Mouse (Mus musculus): ENCODE measurements around the gene Chchd6. TPM values are rescaled to one million over a fixed set of nuclear protein-coding genes. Genes with fewer than 3 reads are reported as not detected.

Gene Chchd6
- 42.7 and 44.0 TPM in 2 replicates for polyA plus RNA-seq (2015; fragmentation: Nextera tagmentation; extraction: Ambion mirVana)

DNA sequence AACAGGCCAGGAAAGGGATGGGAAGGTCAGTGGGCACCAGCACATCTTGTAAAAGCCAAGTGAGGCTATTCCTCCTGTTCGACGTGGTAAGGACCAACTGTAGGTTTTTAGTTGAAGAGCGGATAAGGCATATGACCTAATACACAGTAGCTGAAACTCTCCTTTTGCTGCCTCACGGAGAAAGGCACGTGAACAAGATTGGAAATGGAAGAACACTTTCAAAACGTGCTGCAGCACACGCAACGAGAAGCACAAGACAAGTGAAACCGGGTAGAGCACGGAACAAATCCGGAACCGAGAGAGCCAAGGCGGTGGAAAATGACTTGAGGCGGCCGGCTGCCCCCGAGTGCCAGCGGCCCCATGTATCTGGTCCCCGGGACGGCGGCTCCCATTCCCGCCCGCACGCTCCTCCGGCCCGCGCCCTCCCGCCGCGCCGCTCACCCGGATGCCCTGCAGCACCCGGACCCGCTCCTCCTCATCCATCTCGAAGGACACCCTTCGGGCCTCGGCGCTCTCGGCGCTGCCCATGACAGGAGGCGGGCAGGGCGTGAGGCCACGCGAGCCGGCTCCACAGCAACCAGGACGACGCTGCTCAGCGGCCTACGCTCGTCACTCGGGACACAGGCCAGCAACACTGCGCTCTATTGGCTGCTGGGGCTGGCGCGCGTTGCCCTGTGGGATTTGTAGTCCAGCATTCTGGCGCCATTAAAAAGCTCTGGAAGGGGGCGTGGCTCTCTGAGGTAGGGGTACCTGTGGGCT is at the start of gene Chchd6:
TSS of gene Chchd6 (minus strand) at position 635 of the 759 bp plus-strand sequence.
- WGBS: under 1% methylated on average over 56 of the region's 56 CpGs

DNA sequence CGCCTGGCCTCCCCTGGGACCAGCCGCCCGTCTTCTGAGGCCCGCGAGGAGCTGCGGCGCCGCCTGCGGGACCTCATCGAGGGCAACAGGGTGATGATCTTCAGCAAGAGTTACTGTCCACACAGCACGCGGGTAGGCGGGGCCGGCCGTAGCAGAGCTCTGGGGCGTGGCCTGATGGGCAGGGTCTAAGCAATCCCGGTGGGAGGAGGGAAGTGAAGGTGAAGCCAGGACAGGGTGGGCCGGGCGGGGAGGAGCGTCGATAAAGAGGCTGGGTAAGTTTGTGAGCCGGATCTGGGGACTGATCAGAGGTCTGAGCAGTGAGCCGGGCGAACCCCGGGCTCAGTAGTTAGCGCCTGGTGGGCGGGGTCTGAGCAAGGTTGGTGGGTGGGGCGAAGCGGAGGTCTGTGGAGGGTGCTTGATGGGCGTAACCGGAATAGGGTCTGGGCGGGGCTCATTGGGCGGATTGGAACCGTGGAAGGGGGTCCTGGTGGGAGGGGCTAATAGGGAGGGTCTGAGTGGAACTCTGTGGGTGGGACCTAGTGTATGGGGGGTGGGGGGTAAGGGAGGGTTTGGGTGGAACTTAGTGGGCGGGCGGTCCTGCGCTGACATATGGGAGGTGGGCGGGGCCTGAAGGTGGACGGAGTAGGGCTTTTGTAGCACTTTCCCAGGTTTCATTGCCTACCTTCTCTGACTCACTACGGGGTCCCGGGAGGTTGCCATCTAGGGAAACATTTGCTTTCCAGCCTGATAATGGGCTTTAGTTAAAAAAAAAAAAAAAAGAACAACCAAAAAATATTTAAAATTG is 49.0 kb upstream of the Chchd6 start:
- Histone ChIP-seq H3K27me3 (replicated peaks) (no peaks in the 10 kb centered on the region), H3K9me3 (no peaks in the 10 kb centered on the region), H3K4me3 (replicated peaks) (peak overlapping the region; percentile 76), H3K4me1 (0 out of 2 replicates have a peak, but pooled peaks cover 7% of the 10 kb centered on the region), H3K36me3 (no peaks in the 10 kb centered on the region), H3K9ac (peak overlapping the region; percentile 44), H3K4me2 (peak overlapping the region; percentile 97), H3K27ac (peak overlapping the region; percentile 95)
- WGBS: under 1% methylated on average over 39 of the region's 41 CpGs
- peak; percentile 94 for ATAC-seq (ENCODE audit: insufficient read depth, low FRiP score, low read depth)

More for the DNA sequence above, at the start of gene Chchd6:
- Histone ChIP-seq H3K27me3 (replicated peaks) (no peaks in the 10 kb centered on the region), H3K4me1 (peaks cover 2% of the 10 kb centered on the region; the same call in 1 of the 2 replicates), H3K4me2 (peak within 1 kb of the TSS; percentile 84), H3K27ac (peak within 1 kb of the TSS; percentile 21; the same call in 1 of the 2 replicates), H3K4me3 (replicated peaks) (peak within 1 kb of the TSS; percentile 83), H3K9ac (peak within 1 kb of the TSS; percentile 71), H3K9me3 (no peaks in the 10 kb centered on the region), H3K36me3 (no peaks in the 10 kb centered on the region)
- ATAC-seq (ENCODE audit: insufficient read depth, low FRiP score, low read depth): peak; percentile 100

DNA sequence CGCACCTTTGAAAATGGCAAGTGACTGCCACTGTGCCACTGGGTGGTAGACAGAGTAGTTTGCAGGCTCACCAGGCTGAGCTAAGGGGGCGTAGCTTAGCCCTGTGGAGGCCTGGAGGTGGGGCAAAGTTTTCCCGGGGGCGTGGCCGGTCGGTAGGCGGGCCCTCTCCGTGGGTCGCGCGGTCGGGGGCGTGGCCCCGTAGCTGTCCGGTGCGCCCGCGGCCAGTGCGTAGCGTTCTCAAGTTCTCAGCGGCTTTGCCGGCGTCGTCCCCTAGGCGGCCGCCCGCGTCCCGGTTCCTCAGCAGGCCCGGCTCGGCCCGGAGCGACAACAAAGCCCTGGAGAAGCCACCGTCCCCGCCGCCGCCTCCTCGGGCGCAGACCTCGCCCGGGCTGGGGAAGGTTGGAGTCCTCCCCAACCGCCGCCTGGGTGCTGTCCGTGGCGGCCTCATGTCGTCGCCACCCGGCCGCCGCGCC is 48.4 kb upstream of the Chchd6 start, which contains the start of gene Txnrd3:
TSS of gene Txnrd3 (plus strand) at position 191 of the 473 bp plus-strand sequence.
- Histone ChIP-seq H3K36me3 (no peaks in the 10 kb centered on the region), H3K9me3 (no peaks in the 10 kb centered on the region), H3K9ac (peak within 1 kb of the TSS; percentile 44), H3K27me3 (replicated peaks) (no peaks in the 10 kb centered on the region), H3K4me3 (replicated peaks) (peak within 1 kb of the TSS; percentile 76), H3K4me2 (peak within 1 kb of the TSS; percentile 97), H3K4me1 (0 out of 2 replicates have a peak, but pooled peaks cover 7% of the 10 kb centered on the region), H3K27ac (peak within 1 kb of the TSS; percentile 95)
- ATAC-seq (ENCODE audit: insufficient read depth, low FRiP score, low read depth): peak; percentile 89
- under 1% methylated on average over 45 of the region's 51 CpGs for WGBS

DNA sequence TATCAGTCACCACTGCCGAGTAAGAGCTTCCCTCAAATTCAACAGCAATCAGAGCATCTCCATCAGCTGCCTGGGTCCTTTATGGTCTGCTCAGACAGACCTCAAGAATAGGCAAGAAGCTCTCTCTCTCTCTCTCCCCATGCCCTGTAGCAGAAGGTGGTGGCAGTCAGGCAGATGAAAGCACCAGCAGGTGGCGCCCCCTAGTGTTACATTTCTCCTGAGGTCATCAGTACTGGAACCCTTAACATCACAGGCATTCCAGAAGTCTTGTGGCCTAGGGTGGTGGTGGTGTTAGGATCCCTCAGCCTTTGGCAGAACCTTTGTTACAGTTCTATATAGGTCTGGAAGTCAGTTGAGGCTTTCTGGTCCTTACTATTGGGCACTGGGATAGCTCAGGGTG is 43.6 kb upstream of the Chchd6 start:
- whole genome bisulfite sequencing: 42% methylated on average over 2 of the region's 2 CpGs
- 0 out of 2 replicates have a peak, but pooled peaks cover 7% of the 10 kb centered on the region for H3K4me1 ChIP-seq
- no peak overlapping the region for H3K4me3 ChIP-seq (replicated peaks)
- no peaks in the 10 kb centered on the region for H3K9me3 ChIP-seq
- ATAC-seq (ENCODE audit: insufficient read depth, low FRiP score, low read depth): no peak
- H3K9ac ChIP-seq: no peak overlapping the region
- H3K27ac ChIP-seq: no peak overlapping the region
- no peak overlapping the region for H3K4me2 ChIP-seq
- no peaks in the 10 kb centered on the region for H3K27me3 ChIP-seq (replicated peaks)
- H3K36me3 ChIP-seq: no peaks in the 10 kb centered on the region

DNA sequence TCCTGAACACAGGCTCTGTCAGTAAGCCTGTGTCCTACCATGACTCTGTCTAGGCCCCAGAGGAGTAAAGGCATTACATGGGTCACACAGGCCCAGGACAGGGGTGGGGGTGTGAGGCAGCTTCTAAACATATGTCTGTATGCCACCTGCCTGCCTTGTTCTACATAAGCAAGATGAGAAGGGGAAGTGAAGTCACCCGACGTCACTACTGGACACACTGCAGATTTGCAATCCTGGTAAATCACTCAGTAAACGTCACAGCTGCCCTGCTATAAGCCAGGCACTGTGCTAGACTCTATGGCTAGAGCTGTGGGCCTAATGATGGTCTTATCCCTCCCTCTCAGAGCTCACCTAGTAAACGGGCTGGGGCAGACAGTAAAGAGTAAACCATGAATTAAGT is 42.5 kb upstream of the Chchd6 start:
- H3K9ac ChIP-seq: no peak overlapping the region
- H3K36me3 ChIP-seq: no peaks in the 10 kb centered on the region
- H3K9me3 ChIP-seq: no peaks in the 10 kb centered on the region
- ATAC-seq (ENCODE audit: insufficient read depth, low FRiP score, low read depth): no peak
- no peaks in the 10 kb centered on the region for H3K27me3 ChIP-seq (replicated peaks)
- H3K4me1 ChIP-seq: 0 out of 2 replicates have a peak, but pooled peaks cover 3% of the 10 kb centered on the region
- no peak overlapping the region for H3K4me3 ChIP-seq (replicated peaks)
- 60% methylated on average over 4 of the region's 4 CpGs for WGBS
- H3K27ac ChIP-seq: no peak overlapping the region
- H3K4me2 ChIP-seq: no peak overlapping the region

DNA sequence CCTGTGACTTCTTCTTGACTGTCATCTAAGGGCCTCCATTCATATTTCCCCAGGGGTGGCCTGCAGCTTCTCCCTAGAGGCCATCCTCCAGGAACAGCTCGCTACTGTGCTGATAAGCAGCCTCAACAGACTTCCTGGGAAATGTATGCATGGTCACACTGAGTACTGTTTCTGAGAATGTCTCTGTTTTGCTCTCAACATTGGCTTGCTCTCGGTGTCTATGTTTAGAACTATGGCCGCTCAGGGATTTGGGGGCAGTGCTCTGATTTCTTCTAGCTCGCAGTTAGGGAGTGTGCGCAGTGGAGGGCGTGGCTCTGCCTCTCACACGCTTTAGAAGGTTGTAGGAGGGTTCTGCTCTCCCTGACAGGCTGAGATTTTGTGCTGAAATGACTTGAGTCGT is 38.9 kb upstream of the Chchd6 start:
- Histone ChIP-seq H3K27ac (no peak overlapping the region), H3K27me3 (replicated peaks) (no peaks in the 10 kb centered on the region), H3K4me2 (no peak overlapping the region), H3K4me1 (peaks cover 4% of the 10 kb centered on the region; the same call in 1 of the 2 replicates), H3K4me3 (replicated peaks) (no peak overlapping the region), H3K9ac (no peak overlapping the region), H3K9me3 (no peaks in the 10 kb centered on the region), H3K36me3 (no peaks in the 10 kb centered on the region)
- no peak for ATAC-seq (ENCODE audit: insufficient read depth, low FRiP score, low read depth)
- WGBS: 28% methylated on average over 8 of the region's 8 CpGs

DNA sequence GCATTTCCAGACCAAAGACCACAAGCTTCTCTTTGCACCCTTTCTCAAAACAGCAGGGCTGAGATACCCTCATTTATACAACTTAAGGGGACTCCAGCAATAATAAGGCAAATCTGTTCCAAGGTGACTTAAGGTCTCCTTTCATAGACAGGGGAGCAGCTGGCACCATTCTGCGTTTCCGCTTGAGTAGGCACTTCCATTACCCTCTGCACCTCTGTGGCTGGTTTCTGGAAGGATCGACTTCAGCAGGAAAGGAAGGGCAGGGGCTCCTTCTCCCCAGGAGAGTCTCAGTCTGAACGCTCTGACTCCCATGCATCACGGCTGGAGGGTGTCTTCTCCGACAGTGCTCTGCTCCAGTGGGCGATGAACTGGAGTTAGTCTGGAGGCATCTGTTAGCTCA is 37.7 kb upstream of the Chchd6 start:
- Histone ChIP-seq H3K9me3 (no peaks in the 10 kb centered on the region), H3K4me2 (no peak overlapping the region), H3K4me3 (replicated peaks) (no peak overlapping the region), H3K9ac (no peak overlapping the region), H3K27me3 (replicated peaks) (no peaks in the 10 kb centered on the region), H3K4me1 (peaks cover 4% of the 10 kb centered on the region; the same call in 1 of the 2 replicates), H3K27ac (no peak overlapping the region), H3K36me3 (no peaks in the 10 kb centered on the region)
- 80% methylated on average over 7 of the region's 7 CpGs for WGBS
- no peak for ATAC-seq (ENCODE audit: insufficient read depth, low FRiP score, low read depth)

DNA sequence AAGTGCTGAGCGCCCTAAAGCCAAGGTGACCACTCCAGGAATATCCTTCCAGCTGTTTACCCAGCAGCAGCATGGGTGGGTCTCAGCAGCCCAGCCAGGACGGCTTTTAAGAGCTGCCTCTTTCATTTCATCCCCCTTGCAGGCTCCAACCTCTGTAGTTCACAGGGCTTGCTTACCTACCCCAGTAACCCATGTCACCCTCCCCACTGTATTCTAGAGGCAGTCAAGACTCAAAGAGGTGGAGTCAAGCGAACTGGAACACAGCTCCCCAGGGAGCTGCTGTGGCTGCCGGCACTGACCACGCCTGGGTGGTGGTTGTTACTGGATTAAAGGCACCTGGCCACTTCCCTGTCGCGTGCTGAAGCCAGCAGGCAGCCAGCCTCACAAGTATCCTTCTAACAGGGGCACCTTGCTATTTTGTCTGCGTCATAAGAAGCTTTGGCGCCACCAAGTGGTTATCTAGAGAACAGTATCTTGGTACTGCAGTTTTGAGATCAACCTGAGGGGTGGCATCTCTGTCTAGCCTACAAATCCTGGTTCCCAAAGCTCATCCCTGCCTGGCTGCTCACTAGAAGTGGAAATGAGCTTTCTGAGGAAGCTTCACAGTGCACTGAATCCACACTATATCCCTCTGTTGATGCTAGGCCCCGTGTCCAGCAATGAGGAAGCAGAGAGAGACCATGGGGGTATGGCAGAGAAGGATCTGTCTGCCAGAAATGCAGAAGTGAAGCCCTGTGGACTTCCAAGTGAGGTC is 36.5 kb upstream of the Chchd6 start:
- H3K27ac ChIP-seq: no peak overlapping the region
- H3K27me3 ChIP-seq (replicated peaks): no peaks in the 10 kb centered on the region
- H3K9me3 ChIP-seq: no peaks in the 10 kb centered on the region
- 11% methylated on average over 10 of the region's 10 CpGs for WGBS
- no peaks in the 10 kb centered on the region for H3K36me3 ChIP-seq
- no peak overlapping the region for H3K9ac ChIP-seq
- H3K4me2 ChIP-seq: peak overlapping the region; percentile 37
- no peak overlapping the region for H3K4me3 ChIP-seq (replicated peaks)
- peak; percentile 64 for ATAC-seq (ENCODE audit: insufficient read depth, low FRiP score, low read depth)
- H3K4me1 ChIP-seq: peaks cover 4% of the 10 kb centered on the region; the same call in 1 of the 2 replicates

DNA sequence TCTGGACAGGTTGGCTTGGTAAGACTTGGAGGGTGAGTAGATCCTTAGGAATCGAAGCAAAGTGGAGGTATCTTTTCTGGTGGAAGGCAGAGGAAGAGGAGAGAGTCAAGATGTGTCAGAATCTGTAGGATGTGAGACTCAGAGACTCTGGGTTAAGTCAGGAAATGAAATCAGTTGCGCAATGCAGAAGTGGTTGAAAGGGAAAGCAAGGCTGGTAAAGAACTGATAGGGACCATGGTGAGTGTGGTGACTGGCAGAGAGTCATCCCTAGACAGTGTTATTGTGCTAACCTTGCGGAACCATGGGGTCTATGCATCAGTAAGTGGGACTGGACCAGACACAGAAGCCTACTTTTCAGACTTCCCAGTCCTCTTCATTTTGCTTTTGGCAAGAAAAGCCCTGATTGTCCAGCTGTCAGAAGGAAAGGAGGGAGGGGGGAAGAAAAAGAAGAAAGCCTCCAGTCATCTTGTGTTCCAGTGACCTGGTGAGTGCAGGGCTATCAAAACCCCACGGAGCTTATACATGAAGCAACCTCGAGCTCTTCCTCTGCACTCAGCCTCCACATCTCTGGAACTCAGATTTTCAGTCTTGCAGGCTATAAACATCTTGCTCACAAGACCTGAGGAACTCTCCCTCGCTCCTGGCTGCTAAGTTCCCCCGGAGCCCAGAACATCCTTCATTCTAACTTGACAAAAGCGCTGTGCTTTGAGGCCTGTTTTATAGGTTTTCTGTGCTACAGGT is 32.8 kb upstream of the Chchd6 start:
- Histone ChIP-seq H3K9ac (no peak overlapping the region), H3K27me3 (replicated peaks) (no peaks in the 10 kb centered on the region), H3K4me1 (peaks cover 4% of the 10 kb centered on the region; the same call in 1 of the 2 replicates), H3K27ac (no peak overlapping the region), H3K36me3 (no peaks in the 10 kb centered on the region), H3K4me3 (replicated peaks) (no peak overlapping the region), H3K9me3 (no peaks in the 10 kb centered on the region), H3K4me2 (no peak overlapping the region)
- WGBS: 47% methylated on average over 8 of the region's 8 CpGs
- ATAC-seq (ENCODE audit: insufficient read depth, low FRiP score, low read depth): no peak

DNA sequence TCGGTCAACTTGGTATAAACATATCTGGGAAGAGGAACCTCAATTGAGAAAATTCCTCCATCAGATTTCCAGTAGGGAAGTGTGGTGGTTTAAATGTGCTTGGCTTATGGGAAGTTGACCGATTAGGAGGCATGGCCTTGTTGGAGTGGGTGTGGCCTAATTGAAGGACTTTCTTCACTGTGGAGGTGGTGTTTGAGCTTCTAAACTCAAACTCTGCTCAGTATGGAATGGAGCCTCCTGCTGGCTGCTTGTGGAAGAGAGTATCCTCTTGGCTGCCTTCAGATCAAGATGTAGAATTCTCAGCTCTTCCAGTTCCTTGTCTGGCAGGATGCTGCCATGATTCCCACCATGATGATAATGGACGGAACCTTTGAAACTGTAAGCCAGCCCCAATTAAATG is 27.2 kb upstream of the Chchd6 start:
- no peaks in the 10 kb centered on the region for H3K27me3 ChIP-seq (replicated peaks)
- WGBS: 74% methylated on average over 3 of the region's 3 CpGs
- H3K9me3 ChIP-seq: no peaks in the 10 kb centered on the region
- no peak overlapping the region for H3K4me2 ChIP-seq
- H3K4me1 ChIP-seq: no peaks in the 10 kb centered on the region
- no peak overlapping the region for H3K27ac ChIP-seq
- H3K9ac ChIP-seq: no peak overlapping the region
- H3K4me3 ChIP-seq (replicated peaks): no peak overlapping the region
- H3K36me3 ChIP-seq: no peaks in the 10 kb centered on the region
- ATAC-seq (ENCODE audit: insufficient read depth, low FRiP score, low read depth): no peak

DNA sequence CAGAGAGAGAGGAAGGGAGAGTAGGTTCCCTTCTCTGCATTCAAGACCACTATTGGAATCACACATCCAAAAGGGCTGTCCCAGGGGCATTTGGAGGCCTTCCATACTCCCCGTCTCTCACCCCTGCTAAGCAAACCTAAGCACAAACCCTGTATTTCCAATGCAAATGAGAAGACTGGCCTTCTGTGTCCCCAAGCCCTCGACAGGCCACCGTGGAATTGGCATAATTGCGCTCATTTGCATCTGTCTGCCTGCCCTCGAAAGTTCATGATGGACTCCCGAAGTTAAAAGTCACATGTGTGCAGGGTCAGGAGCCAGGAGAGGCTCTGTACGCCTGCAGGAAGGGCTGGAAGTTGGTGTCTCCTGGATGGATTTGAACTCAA is 19.9 kb upstream of the Chchd6 start:
- H3K4me3 ChIP-seq (replicated peaks): no peak overlapping the region
- no peaks in the 10 kb centered on the region for H3K27me3 ChIP-seq (replicated peaks)
- peaks cover 5% of the 10 kb centered on the region; the same call in 1 of the 2 replicates for H3K4me1 ChIP-seq
- no peak overlapping the region for H3K4me2 ChIP-seq
- 53% methylated on average over 7 of the region's 7 CpGs for WGBS
- no peaks in the 10 kb centered on the region for H3K9me3 ChIP-seq
- no peak overlapping the region for H3K9ac ChIP-seq
- no peak for ATAC-seq (ENCODE audit: insufficient read depth, low FRiP score, low read depth)
- no peak overlapping the region for H3K27ac ChIP-seq
- H3K36me3 ChIP-seq: no peaks in the 10 kb centered on the region
